Mouse (Mus musculus): ENCODE measurements around the gene Antxr2.

Gene Antxr2

GRCm38 (mm10) chr5:97906537-97907266, 124.1 kb downstream of the Antxr2 start:
- DNase-seq: no peak

DNA sequence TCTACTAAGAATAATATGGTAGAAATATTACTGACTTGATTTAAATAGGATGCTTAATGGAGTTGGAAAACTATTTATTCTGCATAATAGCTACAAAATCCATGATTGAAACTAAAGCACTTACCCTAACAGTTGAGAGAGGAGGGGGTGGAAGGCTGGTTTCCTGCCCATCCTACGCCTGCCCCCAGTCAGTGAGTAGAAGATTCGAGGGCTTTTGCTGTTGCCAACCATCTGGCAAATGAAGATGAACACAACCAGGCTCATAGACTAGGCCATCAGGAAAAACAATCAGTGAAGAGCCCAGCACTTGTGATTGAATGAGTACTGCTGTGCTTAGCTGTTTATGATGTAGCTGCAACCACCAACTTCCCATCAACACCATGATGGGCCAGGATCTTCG, 125.0 kb downstream of the Antxr2 start:
- DNase-seq: no peak

- no peak for DNase-seq
Measured at GRCm38 (mm10) chr5:97901096-97901495, 129.7 kb downstream of the Antxr2 start.

DNA sequence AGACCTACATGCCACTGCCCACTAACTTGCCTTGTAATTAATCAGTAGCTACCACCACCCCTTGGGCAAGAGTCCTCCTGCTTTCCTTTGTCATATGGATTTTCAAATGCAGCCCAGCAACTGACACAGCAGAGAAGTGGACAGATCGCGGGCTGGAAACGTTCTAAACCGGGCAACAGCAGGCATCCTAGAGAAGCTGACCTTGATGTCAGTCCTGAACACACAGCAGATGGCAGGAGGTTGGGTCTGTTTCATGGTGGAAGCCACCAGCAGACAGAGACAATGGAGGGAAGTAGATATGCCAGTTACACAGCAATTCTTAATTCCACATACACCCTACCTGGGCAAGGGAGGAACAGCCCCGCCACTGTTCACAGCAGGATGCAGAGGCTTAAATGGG, 131.5 kb downstream of the Antxr2 start:
- no peak for DNase-seq

- no peak for DNase-seq
Measured at GRCm38 (mm10) chr5:97885427-97885826, 145.4 kb downstream of the Antxr2 start.

GRCm38 (mm10) chr5:97884110-97884509, 146.7 kb downstream of the Antxr2 start:
- no peak for DNase-seq

DNA sequence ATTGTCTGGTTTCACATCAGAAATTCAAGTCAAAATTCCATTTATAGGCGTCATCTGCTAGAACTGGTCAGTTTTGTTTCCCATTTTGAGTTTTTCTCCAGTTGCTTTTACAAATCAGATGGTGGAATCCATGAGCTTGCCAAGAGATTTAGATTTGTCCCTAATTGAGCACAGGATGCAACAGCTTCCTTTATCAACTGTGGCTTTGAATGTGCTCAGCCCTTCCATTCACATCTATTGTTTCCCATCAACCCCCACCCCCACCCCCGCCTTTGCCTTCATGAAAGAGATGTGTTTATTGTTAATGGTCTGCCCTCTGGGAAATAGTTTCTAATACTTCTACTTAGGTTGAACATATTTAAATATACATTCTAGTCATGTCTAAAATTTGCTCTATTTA, 149.4 kb downstream of the Antxr2 start:
- no peak for DNase-seq

GRCm38 (mm10) chr5:97880115-97880514, 150.7 kb downstream of the Antxr2 start:
- no peak for DNase-seq

- no peak for DNase-seq
Measured at GRCm38 (mm10) chr5:97878871-97879270, 152.0 kb downstream of the Antxr2 start.

DNA sequence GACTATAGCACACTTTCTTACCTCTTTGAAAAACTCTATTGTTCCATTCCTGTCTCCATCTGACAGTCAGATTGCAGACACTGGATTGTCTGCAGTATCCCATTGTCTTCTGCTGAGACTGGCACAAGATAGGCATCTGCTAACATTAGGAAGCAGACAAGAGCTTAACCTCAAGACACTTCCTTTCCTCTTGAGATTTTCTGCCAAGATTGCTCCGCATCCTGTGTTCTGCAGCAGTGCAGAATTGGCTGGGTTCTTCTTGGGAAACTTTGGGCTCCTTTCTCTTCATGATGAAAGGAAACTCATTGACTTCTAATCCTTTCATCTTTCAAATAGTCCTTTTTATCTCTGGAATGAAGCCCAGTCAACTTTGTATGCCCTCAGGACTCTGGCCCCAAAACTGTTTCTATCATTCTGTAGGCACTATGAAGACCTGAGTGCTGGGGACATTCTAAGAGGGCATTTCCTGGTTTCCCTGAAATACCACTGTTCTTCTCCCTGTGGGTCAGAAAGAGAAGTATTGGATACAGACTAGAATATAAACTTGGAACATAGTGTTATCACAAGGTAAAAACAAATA, 152.5 kb downstream of the Antxr2 start:
- no peak for DNase-seq

DNA sequence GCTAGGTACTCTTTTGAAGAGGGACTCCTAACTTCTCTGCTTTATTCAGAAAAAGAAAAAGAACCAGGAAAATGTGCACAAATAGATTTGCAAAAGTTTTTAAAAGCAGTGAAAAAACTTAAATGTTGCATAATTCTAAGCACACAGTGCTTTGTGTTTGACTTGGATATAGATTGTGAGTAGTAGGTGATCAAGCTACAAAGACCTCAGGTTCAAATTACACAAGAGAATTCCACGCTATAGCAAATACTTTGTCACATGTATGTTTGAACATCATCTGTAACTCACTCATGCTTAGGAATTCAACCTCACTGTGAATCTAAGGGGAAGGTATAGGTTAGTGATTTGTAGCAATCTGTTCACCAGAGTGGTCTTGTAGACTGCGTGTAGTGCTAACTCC, 153.9 kb downstream of the Antxr2 start:
- no peak for DNase-seq

GRCm38 (mm10) chr5:97867921-97868320, 162.9 kb downstream of the Antxr2 start:
- DNase-seq: no peak

DNA sequence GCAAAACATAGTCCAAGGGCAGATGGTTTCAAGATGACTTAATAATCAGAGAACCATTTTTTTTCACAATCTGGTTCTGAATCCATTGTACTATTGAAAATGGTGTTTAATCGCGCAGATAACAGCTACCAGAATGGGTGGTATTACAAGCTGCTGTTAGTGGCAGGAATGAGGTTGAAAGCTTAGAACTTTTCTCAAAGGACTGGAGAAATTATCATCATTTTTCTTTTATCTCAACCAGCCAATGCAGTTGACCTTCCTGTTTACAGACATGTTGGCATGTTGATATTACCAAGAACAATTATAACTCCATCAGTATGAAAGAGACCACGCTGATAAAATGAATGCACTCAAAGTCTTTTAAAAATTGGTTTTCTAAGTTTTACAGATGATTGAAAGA, 163.9 kb downstream of the Antxr2 start:
- DNase-seq: no peak

- DNase-seq: no peak
Measured at GRCm38 (mm10) chr5:97857101-97857500, 173.7 kb downstream of the Antxr2 start.

GRCm38 (mm10) chr5:97851981-97852748, 178.7 kb downstream of the Antxr2 start:
- no peak for DNase-seq

- DNase-seq: no peak
Measured at GRCm38 (mm10) chr5:97847204-97847895, 183.5 kb downstream of the Antxr2 start.

- DNase-seq: no peak
Measured at GRCm38 (mm10) chr5:97846503-97846902, 184.3 kb downstream of the Antxr2 start.

- DNase-seq: no peak
Measured at GRCm38 (mm10) chr5:97842016-97842415, 188.8 kb downstream of the Antxr2 start.

DNA sequence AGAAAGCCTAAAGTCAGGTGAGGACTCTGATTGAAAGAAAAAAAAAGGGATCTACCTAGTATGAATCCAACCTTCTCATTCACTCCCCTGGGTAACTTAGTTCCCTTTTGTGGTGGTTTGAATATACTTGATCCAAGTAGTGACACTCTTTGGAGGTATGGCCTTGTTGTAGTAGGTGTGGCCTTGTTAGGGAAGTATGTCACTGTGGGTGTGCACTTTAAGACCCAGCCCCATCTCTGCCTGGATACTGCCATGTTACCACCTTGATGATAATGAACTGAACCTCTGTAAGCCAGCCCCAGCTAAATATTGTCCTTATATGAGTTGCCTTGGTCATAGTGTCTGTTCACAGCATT, 190.9 kb downstream of the Antxr2 start:
- no peak for DNase-seq

DNA sequence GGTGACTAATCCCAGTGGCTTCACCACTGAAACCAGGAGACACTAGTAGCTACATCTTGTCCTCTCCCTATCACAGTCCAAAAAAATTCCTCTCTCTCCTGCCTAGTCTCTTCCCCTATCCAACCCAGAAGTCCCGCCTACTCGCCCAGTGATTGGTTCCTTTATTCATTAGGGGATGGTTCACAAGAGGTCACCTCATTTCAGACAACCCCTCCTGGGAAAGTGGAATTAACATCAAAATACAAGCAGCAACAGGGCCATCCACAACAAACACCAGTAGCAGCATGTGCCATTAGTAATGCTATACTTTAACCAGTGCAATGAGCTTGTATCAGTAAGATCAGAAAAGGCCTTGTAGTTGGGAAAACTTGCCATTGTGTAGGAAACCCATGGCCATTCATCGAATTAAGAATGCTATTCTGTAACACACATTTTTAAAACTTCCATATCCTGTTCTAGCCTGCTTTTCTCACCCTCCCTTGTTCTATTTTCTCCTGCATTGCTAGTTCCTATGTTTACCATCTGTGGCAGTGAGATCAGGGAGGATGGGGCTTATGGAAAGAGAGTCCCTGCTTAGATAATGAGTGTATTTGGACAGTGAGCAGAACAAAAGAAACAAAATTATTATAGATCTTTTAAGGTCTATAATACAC, 191.4 kb downstream of the Antxr2 start:
- DNase-seq: no peak

DNA sequence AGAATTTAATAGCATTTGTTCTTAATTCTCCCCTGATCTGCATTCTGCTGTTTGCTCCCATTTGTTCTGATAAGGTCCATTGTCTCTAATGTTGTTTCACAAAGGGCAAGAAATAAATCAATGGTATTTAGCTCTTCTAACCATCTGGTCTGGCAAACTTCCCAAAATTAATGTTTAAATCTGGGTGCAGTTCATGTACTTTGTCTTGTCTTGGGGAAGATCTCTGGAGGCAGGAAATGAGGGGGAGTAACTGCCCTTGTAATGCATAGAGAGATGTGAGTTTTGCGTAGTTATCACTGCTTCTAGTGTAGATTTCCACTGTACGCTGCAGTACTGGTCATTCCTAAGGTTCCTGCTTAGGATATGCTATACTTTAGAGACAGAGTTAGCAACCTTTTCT, 193.5 kb downstream of the Antxr2 start:
- DNase-seq: no peak

DNA sequence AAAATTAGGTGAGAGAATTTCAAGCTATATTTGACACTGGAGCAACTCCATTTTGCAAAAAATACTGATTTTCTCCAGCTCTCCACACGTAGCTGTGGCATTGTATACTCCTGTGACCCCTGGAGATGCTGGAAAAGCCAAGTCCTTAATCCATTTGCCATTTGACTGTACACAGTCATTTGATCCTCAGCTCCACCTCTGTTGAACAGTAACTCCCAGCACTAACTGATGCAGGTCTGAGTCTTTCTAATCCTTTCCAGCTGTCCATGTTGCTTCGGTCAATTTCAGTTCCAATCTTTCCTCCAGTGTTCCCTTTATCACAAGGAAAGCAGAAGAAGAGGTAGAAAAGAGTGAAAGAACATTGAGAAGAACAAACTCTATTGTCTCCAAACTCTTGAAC, 195.4 kb downstream of the Antxr2 start:
- DNase-seq: no peak

DNA sequence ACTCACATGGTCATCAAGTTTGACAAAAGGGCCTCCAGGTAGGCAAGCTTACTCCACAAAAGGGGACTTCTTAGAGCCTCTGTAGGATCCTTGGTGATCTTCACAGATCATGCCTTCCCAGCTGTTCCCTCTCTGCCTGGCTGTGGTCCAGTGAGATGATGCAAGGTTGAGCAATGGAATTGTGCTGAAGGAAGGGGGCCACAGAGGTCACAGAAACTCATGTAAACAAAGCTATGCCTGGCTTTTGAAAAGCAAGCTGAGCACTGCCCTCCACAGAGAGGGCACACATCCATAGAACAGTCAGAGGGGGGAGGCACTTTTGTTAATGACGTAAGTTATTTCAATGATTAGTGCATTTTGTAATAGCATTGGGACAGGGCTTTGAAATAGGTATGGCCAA, 196.1 kb downstream of the Antxr2 start:
- DNase-seq: no peak
